Mouse (Mus musculus) spleen, postnatal 10 days (tissue): ENCODE results near the gene Fv1.
"Not testable (repeated sequence)": the region's sequence is repeated elsewhere in the genome, so short reads cannot be mapped to it uniquely, and the experiment has no call there.

ENCODE experiments used
- DNase-seq, 2 experiments: peaks; one replicate each; pipeline ENCODE4 v3.0.0; 2021 to 2022; ENCODE audit warnings: low spot score in 2 of 2

Fv1 gene

DNA sequence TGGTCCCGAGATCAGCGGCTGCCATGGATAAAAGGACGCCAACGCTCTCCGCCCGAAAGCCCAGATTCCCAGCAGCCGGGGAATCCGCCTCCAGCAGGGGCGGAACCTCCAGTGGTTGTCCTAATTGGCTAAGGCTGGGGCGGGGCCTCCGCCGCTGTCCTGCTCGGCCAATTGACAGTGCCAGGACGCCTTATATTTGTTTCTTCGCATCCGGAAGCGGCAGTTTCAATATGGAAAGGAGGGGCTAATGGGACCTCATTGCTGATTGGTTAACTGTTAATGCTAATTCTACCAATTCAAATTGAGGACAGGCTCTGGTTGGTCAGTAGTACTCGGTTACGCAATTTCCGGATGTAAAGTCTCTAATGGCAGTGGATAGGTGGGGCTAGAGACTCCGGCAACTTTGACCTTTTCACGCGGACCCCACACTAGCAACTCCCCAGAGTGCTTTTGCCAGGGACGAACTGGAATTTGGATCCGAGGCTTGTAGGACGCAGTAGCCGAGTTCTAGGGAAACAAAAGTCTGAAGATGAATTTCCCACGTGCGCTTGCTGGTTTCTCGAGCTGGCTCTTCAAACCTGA is at the start of gene Fv1, which contains the start of gene Miip:
Gene Fv1, plus strand, starts transcription at position 530 of the 582 bp plus-strand sequence.
Gene Miip, minus strand, starts transcription at position 367 of the 582 bp plus-strand sequence.
- DNase-seq = peak; percentile 84 to 95

DNA sequence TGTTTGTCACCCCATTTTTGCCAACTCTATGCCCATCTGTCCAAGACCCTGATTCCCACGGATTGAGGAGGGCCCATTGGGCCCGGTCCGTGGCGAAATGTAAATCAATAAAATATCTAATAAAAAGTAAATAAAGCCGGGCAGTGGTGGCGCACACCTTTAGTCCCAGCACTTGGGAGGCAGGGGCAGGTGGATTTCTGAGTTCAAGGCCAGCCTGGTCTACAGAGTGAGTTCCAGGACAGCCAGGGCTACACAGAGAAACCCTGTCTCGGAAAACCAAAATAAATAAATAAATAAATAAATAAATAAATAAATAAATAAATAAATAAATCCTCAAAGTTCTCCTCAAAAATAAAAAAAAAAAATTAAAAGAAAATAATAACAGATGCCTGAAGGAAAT is 49.1 kb upstream of the Fv1 start:
- DNase-seq = not testable (repeated sequence)

DNA sequence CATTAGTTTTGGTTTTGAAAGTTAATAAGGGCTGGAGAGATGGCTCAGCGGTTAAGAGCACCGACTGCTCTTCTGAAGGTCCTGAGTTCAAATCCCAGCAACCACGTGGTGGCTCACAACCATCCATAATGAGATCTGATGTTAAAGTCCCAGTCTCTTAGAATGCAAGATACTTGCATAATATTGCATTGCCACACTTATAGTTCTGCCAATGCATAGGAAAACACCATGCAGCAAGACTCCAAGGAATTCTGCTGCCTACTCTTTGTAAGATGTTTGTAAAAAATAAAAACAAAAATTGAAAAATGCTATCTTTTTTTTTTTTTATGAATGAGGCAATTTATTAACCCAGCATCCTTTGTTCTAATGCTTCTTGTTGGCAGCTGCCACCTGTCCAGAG is 47.4 kb upstream of the Fv1 start:
- not testable (repeated sequence) for DNase-seq

DNA sequence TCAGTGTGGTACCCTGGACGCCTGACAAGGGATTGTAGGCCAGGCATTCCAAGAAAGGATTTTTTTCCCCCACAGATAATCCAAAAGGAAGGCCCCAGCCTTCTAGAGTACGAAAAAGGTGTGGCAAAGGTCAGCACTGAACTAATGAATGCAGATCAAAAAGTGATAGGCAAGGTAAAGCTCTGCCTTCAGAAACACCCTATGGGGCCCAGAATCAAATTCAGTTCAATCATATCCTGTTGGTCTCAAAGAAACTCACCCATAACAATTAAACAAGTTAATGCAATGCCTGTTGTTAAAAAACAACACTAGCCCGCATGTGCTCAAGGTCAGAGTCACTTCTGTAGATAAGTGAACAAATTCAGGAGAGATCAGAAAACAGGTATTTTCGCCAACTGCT is 44.4 kb upstream of the Fv1 start:
- no peak for DNase-seq

DNA sequence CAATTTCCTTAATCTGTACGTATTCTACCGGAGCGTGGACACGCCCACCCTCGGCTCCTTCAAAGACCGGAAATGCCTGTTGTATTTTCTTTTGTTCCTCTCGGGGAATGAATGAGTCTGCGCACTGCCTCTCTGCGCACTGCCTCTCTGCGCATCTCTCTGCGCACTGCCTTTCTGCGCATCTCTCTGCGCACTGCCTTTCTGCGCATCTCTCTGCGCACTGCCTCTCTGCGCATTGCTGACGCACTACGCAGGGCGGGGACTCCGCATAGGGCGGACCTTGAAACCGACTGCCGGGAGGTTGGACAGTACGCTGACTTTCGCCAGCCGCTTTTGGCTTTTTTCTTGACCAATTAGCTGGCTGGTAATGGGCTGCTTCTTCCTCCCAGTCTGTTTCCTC is 29.5 kb upstream of the Fv1 start:
- peak in 1 of 2 experiments; percentile 35 for DNase-seq

DNA sequence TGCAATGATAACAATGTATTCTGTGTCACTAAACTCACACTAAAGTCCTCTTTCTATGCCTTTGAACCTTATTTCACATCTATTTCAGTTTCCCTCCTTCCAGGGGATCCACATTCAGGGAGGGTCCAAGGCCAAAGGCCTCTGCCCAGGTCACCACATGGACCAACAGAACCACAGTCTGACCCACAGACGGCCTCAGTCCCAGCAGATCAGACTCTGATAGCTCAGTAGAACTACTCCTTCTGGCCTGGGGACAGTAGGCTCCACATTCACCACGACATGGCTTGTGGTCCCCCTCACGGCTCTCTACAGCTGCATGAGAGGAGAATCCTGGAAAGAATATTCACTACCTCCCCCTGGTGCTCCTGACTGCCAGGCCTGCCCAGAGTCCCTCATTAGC is 25.9 kb upstream of the Fv1 start:
- no peak for DNase-seq

DNA sequence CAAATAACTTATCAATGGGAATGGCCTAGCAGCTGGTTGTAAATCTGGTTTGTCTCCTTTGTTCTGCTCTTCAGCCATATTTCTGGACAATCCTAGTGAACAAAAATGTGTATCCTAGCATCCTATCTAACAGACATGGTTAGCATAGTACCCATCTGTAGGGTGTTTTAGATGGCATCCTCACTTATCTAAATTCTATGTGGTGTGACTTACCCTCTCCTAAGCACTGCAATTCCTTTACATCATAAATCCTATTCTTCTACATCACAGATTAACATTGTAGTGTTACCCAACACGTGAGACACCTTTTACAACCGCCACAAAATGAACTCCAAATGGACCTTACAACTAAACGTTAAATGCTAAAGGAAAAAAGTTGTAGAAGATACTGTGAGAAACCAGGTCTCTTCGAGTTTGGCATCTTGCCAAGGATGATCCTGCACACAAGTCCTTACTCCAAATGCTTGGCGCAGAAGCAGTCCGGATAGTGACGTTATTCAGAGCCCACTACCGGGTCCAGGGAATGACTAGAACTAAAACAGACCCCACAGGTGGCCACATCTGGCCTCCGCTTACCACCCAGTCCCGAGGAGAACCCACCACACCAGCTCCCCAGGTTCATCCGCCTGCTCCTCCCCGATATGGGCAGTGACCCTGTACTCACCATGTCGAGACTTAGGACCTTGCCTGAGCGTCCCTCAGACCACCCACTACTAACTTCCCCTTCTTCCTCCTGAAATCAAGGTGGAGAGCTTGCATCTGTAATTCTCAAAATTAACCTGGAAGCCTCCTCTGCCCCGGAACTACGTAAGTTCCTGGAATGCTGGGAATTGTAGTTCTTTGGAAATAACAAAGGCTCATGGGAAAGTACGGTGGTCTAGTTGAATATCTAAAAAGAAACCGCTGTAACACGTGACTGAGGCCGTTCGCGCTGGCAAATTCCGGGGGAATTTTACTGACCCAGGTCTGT is 20.9 kb upstream of the Fv1 start, which contains the start of gene Zfp933:
Gene Zfp933, minus strand, starts transcription at position 753 of the 970 bp plus-strand sequence.
- peak; percentile 49 to 50 for DNase-seq

DNA sequence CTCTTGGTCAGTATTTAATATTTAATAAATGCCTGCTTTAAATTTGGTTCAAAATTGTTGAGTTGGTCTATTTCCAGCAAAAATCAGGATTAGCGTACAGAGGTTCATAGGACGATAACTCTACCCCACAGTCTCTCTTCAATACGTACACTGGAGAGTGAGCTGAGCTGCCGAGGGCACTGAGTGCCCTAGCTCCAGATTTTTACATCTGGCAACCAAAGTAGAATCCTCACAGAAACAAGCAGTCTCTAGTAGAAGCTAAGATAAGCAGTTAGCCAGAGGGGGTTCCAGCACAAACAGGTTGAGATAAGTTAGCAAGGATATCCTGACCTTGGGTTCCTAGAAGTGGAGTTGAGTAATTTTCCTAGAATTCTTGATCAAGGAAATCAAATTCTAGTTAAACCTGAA is 20.2 kb upstream of the Fv1 start:
- DNase-seq = no peak

DNA sequence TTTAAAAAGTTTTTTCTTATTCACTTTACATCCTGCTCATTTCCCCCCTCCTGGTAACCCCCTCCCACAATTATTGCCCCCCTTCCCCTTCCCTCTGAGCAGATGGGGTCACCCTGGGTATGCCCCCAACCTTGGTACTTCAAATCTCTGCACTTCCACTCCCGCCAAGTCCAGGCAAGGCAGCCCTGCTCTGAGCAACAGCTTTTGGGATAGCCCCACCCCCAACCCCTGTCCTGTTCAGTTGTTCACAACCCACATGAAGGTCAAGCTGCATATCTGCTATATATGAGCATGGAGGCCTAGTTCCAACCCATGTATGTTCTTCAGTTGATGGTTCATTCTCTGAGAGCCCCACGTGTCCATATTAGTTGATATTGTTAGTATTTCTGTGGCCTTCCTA is 18.0 kb upstream of the Fv1 start:
- no peak for DNase-seq

DNA sequence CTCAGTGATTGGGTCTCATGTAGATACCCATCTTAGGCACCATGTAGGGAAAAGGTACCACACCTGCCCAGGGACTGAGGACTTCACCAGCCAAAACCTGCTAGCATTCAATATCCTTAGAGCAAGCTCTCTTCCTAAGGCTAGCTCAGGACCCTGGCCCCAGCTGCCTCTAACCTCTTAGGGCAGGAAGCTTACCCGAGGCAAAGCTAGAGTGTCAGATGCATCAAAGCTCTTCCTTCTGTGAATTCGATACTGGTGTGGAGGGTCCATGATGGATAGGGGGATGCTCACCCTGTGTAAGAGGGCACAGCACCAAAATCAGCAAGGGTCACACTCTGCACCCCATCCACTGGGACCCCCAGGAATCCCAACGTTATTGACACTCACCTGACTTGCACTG is 6.7 kb upstream of the Fv1 start:
- no peak for DNase-seq

DNA sequence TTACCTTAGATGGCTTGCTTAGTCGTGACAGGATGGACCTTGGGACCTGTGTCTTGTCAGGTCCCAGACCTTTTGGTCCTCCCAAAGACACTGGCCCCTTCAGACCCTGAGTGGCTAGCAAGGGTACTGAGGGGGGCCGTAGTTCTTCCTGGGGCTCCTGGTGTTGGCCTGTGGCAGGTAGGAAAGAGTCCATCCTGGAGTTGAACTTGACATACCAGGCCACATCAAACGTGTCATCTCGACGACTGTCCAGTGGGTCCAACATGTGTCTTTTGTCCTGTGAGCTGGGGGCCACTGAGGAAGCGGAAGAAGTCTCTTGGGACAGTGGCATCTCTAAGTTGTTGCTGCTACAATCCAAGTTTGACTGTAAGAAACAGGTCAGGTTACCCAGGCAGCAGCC is 3.1 kb upstream of the Fv1 start:
- DNase-seq = no peak

DNA sequence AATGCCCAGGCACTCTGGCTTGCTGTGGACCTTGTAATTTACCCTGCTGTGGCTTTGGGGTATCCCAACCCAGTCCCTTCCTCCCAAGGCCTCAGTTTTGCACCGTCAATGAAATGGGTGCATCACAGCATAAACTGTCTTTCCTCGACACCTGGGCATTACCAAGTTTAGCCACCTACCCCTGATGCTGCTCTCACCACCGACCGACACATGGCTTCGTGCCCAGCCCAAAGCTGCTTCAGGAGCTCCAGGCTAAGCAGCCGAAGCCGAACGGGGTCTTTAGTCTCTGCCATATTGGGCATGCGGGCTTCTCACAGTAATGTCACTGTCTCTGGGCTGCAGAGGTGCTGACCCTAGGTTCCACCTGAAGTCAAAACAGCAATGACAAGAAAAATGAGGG is 2.7 kb upstream of the Fv1 start:
- DNase-seq = no peak

DNA sequence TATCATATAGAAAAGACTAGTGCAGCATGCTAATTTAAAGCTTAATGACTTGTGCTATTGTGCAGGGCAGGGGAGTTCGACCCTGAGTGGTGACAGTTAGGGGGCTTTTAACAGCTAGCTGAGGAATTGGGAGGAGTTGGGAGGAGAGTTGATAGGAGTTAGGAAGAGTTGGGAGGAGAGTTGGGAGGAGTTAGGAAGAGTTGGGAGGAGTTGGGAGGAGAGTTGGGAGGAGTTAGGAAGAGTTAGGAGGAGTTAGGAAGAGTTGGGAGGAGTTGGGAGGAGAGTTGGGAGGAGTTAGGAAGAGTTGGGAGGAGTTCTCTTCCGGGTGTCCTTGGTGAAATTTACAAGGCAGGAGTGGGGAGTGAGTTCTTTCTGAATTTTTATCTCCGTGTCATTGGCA is 2.0 kb upstream of the Fv1 start:
- DNase-seq = not testable (repeated sequence)

DNA sequence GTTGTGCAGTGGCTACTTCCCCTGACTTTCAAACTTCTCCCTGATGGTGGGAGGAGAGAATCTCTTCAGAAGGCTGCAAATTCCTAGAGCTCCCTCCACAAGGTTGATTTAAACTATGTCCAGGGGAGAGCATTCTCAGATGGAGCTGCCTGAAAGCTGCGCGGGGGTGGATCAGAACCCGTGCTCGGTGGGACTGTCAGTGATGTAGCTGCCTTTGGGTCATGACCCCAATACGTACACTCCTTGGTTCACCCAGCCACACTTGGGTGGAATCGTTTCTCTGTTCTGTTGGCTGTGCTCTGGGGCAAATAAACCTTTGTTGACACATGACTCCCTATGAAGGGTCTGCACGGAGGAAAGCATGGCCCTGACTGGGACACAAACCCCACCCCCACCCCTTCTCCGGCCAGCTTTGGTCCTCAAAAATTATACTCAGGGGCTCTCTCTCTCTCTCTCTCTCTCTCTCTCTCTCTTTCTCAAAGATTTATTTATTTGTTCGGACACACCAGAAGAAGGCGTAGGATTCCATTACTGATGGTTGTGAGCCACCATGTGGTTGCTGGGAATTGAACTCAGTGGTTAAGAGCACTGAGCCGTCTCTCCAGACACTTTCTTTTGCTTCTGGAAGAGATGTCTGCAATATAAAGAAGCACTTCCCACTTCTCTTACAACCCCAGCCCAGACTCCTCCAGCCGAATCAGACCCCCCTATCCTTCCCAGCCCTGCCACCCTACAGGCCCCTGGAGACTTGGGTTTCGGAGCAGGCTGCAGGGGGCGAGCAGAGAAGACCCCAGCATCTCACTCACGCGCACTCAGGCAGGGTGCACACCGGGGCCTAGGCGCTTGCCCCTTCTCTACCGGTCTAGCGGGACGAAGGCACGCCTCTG is 973 bp upstream of the Fv1 start:
- DNase-seq = peak in 1 of 2 experiments; percentile 18

DNA sequence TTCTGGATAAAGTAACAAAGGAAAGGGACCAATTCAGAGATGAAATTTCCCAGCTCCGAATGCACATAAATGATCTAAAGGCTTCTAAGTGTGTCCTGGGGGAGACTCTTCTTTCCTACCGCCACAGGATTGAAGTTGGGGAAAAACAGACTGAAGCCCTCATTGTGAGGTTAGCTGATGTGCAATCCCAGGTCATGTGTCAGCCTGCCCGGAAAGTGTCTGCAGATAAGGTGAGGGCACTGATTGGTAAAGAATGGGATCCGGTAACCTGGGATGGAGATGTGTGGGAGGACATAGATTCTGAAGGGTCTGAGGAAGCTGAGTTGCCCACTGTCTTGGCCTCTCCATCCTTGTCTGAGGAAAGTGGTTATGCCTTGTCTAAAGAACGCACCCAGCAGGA is 459 bp downstream of the Fv1 start:
- DNase-seq = no peak

DNA sequence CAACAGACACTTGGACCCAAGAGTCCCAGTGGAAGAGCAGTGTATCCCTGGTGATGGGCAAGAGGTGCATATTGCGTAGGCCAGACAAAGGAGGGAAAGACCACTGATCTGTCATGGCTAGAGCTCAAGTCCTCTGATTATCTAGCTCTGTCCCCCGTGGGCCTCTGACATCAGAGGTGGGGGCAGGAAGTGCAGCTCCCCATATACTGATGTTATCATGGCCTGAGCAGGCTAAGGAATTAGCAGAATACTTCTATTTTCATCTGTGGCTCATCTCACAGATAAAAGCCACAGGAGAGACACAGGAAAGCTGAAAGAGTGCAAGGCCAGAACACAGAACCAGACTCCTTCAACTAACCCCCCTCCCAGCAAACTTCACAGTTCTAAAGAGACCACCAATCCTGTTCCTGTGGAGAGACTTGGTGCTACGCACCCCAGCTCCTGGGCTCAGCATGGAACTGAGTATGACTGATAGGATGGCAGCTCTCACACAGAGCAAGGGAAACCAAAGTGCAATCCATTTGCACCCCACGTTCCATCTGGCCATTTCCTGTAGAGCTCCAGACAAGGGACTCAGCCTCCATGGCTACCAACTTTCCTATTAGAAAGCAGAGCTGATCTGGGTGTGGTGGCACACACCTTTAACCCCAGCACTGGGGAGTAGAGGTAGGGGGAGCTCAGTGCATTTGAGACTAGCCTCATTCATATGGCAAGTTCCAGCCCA is 7.2 kb downstream of the Fv1 start:
- DNase-seq = no peak

DNA sequence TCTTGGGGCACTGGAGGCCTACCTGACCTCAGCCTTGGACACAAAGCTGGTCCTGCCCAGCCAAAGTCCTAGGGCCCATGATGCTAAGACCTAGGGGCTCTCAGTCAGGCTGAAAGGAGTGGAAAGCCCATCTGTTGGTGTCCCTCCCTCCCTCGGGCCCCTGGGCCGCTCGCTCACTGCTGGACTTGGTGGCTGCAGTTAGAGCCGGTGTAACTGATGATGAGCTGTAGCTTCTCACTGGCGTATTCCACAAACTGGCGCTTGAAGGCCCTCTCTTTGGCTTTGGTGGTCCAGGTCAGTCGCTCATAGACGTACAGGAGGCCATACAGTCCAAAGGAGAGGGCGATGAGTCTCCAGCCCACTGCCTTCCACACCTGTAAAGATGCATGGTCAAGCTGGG is 9.8 kb downstream of the Fv1 start:
- no peak for DNase-seq

DNA sequence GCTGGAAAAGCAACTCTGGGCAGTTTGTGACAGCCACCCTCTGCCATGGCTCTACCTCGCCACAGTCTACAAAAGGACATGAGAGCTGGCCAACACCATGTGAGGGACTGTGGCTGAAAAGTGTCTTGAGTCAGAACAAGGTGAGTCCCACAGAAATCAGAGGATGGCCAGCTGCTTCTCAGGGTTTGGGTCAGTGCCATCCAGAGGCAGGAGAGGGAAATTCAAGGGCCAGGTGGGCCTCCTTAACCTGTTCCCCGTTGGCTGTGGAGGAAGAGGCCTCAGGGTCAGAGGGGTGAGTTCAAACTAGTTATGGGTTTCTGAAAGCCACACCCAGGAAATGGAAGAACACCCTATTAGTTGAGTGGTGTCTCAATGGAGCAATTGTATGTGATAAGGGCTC is 10.7 kb downstream of the Fv1 start:
- no peak for DNase-seq

DNA sequence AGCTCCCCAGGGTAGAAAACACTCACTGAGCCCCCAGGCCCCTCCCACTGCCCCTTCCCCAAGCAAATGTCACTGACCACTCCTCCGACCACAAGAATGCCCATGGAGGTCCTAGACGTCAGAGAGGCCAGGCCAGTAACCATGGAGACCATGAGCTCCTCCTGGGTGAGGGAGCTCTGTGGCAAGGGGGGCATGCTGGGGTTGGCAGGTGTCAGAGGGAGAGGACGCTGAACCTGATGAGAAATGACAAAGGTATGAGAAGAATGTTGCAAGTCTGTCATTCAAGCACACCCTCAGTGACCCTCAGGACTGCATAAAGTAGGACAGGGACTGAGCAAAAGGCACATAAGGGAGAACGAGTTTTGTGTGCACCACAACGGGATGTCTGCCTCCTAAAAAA is 11.1 kb downstream of the Fv1 start:
- DNase-seq = no peak

DNA sequence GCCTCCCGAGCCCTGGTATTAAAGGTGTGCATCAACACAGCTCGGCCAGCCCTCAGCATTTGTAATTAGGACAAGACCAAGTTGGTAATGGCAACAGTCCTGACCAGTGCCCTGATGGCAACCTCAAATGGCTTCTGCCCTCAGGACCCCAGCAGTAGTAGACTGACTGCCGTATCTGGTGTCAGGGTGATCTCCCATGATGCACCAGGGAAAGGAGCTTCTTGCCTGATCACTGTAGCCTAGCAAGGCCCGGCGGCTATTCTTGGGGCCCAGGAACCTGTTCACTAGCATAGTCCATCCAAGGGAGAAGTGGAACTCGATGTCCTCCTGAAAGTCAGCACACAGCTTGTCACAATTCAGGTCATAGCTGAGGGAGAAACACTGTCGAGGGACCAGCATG is 13.0 kb downstream of the Fv1 start:
- DNase-seq = no peak

DNA sequence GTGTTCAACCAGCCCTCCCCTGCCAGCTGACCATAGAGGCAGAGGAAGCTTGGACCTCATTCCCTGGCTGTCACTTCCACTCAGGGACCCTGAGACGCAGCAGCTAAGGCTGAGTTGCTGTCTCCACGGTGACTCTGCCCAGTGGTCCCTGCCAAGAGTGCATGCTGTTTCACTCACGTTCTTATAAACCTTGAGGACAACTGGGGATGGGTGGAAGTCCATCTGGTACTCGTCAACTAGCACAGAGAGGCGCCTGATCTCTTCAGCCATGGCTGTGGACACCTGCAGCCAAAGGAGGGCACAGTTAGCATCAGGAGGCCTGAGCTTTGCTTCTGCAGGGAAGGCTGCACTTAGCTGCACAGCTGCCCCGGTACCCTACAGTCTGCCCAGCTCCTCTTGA is 14.3 kb downstream of the Fv1 start:
- DNase-seq = no peak
